Mouse (Mus musculus) cerebellum, adult 2 months (tissue): Measurements from ENCODE around the gene Pxt1. TPM values are rescaled to one million over a fixed set of nuclear protein-coding genes. Genes with fewer than 3 reads are reported as not detected.

ENCODE experiments used
- DNase-seq, 2 experiments: peaks; one replicate each; pipeline ENCODE4 v3.0.0; 2021
- H3K27ac ChIP-seq: fragments of 200-500 bp; 2 replicates; pipeline ENCODE4 v1.5.1; 2012; ENCODE audit warnings: low read length, control low read depth, inconsistent platforms; ENCODE audit not compliant: insufficient read depth
- H3K27me3 ChIP-seq: fragments of 200-500 bp; 2 replicates; pipeline ENCODE4 v1.6.1; 2012; ENCODE audit warnings: inconsistent platforms, mild to moderate bottlenecking, low read length, moderate library complexity; ENCODE audit not compliant: control insufficient read depth, insufficient read depth
- H3K4me1 ChIP-seq: fragments of 200-500 bp; 2 replicates; pipeline ENCODE4 v1.6.1; 2011; ENCODE audit warnings: low read length; ENCODE audit not compliant: control insufficient read depth, insufficient read depth
- H3K4me3 ChIP-seq: fragments of 200-500 bp; replicated peaks from 2 replicates; pipeline ENCODE3; 2011; ENCODE audit warnings: mild to moderate bottlenecking, low read depth, low read length, control low read depth; ENCODE audit not compliant: insufficient read depth
- CTCF ChIP-seq: fragments of 200-500 bp; IDR thresholded peaks from 2 replicates; pipeline ENCODE4 v1.5.1; 2011; ENCODE audit warnings: low read depth, mild to moderate bottlenecking, control low read depth, low read length, moderate library complexity, borderline replicate concordance; ENCODE audit not compliant: insufficient read depth
- POLR2A ChIP-seq: fragments of 200-500 bp; IDR thresholded peaks from 2 replicates; pipeline ENCODE4 v1.6.1; 2011; ENCODE audit warnings: low read length, control low read depth, borderline replicate concordance; ENCODE audit not compliant: insufficient read depth
- WGBS: fragments of 180-500 bp; shearing (Covaris S2); methylation state at CpG from one replicate; pipeline ENCODE4 v1.1.7; 2018; 5-methylcytosine and 5-hydroxymethylcytosine counted together
- polyA plus RNA-seq: library from polyadenylated mRNA; depleted of rRNA; stranded (reverse); fragments of >200 nt; gene quantifications from 2 replicates; pipeline ENCODE4 v1.2.3, GENCODE M21; 2012

The Pxt1 gene
- polyA plus RNA-seq, 1 experiment, result not detected

DNA sequence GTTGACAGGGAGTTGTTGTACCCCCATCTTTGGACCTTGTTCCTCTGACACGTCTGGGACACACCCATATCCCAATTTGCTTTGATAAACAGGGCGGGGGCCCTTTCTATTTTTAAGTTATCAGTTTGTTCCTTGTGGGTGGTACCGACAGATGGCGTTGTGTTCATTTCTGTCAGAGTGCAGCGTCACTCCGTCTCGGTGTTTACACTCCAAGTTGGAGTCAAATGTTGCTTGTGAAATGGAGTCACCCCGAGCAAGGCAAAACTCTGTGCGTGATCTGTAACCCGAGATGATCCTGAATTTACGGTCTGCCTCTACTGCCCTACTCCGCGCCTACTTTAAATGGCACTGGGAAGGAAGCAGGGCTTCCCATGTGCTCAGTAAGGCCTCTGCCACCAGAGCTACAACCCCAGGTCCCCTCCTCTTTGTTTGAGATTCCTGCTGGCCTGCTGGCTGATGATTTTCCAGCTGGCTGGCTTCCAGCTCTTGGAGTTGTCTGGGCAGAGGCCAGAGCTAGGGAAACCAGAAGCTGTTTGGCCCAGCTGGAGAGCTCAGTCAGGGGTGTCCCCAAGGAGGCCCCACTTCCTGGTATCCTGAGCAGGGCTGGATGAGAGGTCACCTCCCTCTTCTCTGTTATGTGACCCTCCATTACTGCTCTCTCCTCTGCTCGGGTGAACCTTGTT, 13.1 kb downstream of the Pxt1 start:
- DNase-seq, result peak; percentile 34 to 46
- Histone ChIP-seq H3K27me3 (no peaks in the 10 kb centered on the region), H3K27ac (no peak overlapping the region), H3K4me1 (peaks cover 9% of the 10 kb centered on the region; the same call in 1 of the 2 replicates), H3K4me3 (no peak overlapping the region)
- TF ChIP-seq CTCF (peak; percentile 14; the same call in 1 of the 2 replicates), POLR2A (no peak)
- WGBS, result 21% methylated on average over 14 of the region's 14 CpGs

DNA sequence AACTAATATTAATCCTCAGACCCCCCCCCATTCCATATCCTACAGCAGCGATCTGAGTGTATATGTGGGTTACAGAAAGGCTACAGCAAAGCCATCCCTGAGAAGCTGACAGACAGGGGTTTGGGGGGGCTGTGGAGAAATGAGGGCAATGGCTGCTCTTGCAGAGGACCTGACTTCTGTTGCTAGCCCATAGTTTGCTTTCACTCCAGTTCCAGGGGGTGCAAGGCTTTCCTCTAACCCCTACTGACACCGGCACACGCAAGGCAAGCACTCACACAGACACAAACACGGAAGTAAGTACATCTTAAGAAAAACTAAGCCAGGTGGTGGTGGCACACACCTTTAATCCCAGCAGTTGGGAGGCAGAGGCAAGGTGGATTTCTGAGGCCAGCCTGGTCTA, 14.3 kb downstream of the Pxt1 start:
- no peak overlapping the region for H3K4me3 ChIP-seq
- no peak for DNase-seq
- over 99% methylated on average over 4 of the region's 4 CpGs for WGBS
- no peaks in the 10 kb centered on the region for H3K27me3 ChIP-seq
- no peak overlapping the region for H3K27ac ChIP-seq
- no peak for TF ChIP-seq CTCF
- TF ChIP-seq POLR2A, result no peak
- peaks cover 9% of the 10 kb centered on the region; the same call in 1 of the 2 replicates for H3K4me1 ChIP-seq

DNA sequence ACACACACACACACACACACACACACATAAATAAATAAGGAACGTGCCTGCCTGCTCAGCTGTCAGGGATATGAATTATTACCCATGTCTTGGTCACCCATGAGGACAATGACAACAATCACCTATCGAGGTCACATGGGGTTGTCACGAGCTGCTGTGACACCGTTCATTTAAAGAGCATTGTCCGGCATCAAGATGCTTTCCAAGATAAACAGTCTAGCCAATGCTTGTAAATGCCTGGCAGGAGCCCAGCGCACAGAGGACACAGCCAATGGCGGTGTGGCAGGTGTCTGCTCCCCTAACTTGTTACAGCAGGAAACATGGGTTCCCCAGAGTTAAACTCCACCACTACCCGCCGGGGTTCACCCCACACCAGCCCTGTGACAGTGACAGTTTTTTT, 15.6 kb downstream of the Pxt1 start:
- Histone ChIP-seq H3K4me1 (peaks cover 9% of the 10 kb centered on the region; the same call in 1 of the 2 replicates), H3K4me3 (no peak overlapping the region), H3K27ac (no peak overlapping the region), H3K27me3 (no peaks in the 10 kb centered on the region)
- TF ChIP-seq POLR2A, result no peak
- TF ChIP-seq CTCF, result no peak
- 61% methylated on average over 9 of the region's 9 CpGs for WGBS
- no peak for DNase-seq

DNA sequence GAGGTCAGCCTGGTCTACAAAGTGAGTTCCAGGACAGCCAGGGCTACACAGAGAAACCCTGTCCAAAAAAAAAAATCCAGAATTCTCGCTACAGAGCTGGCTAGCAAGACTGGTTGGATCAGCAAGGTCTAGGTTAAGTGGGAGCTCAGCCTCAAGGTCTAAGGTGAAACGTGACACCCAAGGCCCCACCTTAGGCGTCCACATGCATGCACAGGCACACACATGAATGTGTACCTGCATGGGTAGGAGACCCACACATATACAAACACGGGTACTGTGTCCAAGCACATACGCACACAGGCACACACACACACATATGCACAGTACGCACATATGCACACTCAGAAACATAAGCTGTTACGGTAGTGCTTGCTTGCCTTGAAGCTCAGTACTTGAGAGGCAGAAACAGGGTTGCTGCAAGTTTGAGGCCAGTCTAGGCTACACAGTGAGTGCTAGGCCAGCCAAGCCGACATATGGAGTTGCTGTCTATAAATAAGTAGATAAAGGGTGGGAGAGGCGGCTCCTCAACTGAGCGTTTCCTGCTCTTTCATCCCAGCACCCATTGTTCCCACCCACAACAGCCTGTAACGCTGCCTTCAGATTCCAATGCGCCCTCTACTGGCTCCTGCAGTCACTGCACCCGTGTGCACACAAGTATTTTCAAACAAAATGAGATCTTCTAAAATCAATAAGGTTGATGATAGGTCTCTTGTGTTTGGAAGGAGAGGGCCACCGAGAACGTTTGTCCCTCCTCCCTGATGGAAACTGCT, 16.6 kb downstream of the Pxt1 start:
- H3K27ac ChIP-seq, result no peak overlapping the region
- H3K27me3 ChIP-seq, result no peaks in the 10 kb centered on the region
- WGBS, result 49% methylated on average over 15 of the region's 15 CpGs
- peaks cover 9% of the 10 kb centered on the region; the same call in 1 of the 2 replicates for H3K4me1 ChIP-seq
- H3K4me3 ChIP-seq, result no peak overlapping the region
- peak in 1 of 2 experiments; percentile 41 for DNase-seq
- TF ChIP-seq CTCF (peak; percentile 71), POLR2A (no peak)

DNA sequence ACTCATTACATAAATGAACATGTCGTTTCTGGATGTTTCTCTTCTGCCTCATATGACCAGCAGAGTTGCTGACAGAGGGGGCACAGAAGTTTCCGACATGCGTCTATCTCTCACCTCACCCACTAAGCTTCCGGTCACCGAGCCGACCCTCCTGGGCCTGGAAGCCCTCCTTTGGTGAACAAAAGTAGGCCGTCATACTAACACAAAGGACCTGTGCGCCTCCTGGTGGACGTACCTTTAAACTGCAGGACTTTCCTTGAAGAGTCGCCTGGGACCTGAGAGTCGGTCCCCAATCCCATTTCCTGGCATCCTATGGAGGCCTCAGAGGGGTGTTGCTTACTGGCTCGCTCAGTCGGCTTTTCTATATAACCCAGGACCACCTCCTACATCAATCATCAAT, 17.3 kb downstream of the Pxt1 start:
- no peak overlapping the region for H3K27ac ChIP-seq
- DNase-seq, result peak; percentile 70 to 87
- 5% methylated on average over 13 of the region's 13 CpGs for WGBS
- peak overlapping the region; percentile 35 for H3K4me3 ChIP-seq
- H3K4me1 ChIP-seq, result peaks cover 9% of the 10 kb centered on the region; the same call in 1 of the 2 replicates
- TF ChIP-seq POLR2A (no peak), CTCF (peak; percentile 86)
- no peaks in the 10 kb centered on the region for H3K27me3 ChIP-seq

DNA sequence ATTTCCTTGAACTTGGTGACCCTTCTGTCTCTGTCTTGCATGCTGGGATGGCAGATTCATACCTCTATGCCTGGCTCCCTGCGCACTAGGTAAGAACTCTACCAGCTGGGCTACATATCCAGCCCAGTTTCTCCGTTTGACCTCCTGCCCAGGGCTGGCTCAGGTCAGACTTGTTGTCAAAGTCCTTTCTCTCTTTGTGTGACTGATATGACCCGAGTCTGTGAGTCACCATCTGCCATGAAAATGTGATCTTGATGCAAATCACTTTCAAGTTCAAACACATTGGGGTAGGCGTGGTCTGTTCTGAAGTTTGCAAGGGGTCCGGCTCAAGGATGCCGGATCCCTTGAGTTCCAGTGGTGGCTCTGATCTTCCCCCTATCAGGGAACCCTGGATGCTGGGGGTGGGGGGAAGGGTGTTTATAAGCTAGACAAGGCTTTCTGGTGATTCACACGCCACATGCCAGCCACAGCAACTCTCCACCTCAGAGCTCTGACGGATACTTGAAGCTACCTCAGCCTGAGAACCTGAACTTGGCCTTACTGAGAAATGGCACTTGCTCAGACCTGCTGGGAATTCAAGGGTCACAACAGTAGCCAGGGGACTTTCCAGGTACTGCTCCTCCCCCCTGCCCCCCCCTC, 18.6 kb downstream of the Pxt1 start:
- Histone ChIP-seq H3K27me3 (no peaks in the 10 kb centered on the region), H3K4me1 (peaks cover under 1% of the 10 kb centered on the region; the same call in 1 of the 2 replicates), H3K4me3 (no peak overlapping the region), H3K27ac (no peak overlapping the region)
- WGBS, result 84% methylated on average over 8 of the region's 8 CpGs
- no peak for DNase-seq
- TF ChIP-seq POLR2A (no peak), CTCF (no peak)

DNA sequence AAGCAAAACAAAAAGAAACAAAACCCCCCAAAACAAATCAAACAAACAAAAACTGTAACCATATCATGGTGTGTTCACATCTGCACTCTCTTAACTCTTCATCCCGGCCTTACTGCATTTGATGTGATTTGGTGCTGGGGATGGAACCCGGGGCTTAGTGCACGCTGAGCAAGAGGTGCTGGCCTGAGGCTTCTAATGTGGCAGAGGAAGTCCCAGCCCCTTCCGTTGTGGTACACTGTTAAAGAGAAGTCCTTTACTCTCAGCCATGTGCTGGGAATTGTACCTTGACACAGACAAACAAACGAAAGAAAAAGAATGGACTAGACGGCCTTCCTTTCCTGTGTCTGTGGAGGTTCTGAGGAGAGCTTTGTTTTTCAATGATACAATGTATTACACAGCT, 21.5 kb downstream of the Pxt1 start:
- Histone ChIP-seq H3K4me3 (no peak overlapping the region), H3K4me1 (no peaks in the 10 kb centered on the region), H3K27me3 (no peaks in the 10 kb centered on the region), H3K27ac (no peak overlapping the region)
- TF ChIP-seq POLR2A (no peak), CTCF (no peak)
- 86% methylated on average over 6 of the region's 6 CpGs for WGBS
- no peak for DNase-seq
